Mouse (Mus musculus): Measurements from ENCODE around the gene Slc13a2.

GRCm38 (mm10) chr11:78428309-78428708 lies 6.3 kb upstream of the Slc13a2 start:
- TF ChIP-seq EP300 (IDR thresholded peaks at IDR 0.05; ENCODE audit: low read depth), result no peak
- TF ChIP-seq CTCF (IDR thresholded peaks at IDR 0.05; ENCODE audit: low read depth), result no peak

Data from liver, postnatal 0 days (tissue).